Mouse (Mus musculus) CH12F3 (cell line): ENCODE measurements around the gene Astn2.

Experiments
- in situ Hi-C: fragments of 300-500 bp; cut with MboI; formaldehyde crosslinking; loops from 2 replicates; pipeline ENCODE4 v1.14.3; 2020; ENCODE audit warnings: low sequenced_read_pairs

The Astn2 gene

DNA sequence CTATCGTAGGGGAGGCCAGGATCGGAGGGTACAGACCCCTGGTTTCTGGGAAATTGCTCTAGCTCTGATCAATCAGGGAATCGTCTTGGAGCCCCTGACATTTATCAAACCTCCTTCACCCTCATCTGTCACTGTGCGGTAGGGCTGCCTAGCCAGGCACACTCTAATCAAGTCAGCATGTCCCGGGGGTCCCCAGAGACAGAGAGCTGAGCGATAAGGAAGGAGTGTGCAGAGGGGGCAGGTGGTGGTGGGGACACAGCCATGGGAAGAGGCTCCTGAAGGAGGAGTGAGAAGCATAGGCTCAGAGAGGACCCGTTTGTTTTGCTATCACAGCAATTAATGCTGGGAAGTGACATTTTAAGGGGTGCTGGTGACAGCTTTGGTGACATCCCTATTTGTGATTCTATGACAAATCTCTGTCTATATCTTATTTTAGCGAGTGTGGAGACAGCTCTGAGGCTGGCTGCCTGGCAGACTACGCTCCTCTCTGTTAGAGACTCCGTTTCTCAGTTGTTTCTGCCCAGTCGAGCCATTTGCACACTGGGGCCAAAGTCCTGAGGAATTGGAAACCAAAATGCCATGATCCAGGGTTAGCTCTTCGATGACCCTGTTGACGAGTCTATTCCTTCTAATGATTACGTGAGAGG, 228.4 kb downstream of the Astn2 start:
- in situ Hi-C loops, result no loop called here

DNA sequence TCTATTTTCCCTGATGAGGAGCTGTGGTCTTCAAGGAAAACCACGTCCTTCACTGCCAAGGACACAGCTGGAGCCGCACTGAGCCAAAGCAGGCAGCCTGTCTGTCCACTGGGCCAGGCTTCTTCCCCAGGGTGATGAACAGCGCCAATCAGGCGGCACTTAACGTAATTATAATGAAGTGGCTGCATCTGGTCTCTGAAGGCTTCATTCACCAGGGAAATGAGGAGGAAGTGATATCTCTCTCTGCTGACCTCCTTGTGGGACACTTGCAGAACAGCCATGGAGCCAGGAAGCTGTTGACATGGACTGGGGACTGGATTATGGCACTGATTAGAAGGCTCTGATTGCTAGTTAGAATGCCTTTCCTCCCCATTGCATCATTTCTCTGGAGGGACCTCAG, 232.8 kb downstream of the Astn2 start:
- in situ Hi-C loops, result no loop called here

GRCm38 (mm10) chr4:66170787-66171186, 233.6 kb downstream of the Astn2 start:
- in situ Hi-C loops, result no loop called here

DNA sequence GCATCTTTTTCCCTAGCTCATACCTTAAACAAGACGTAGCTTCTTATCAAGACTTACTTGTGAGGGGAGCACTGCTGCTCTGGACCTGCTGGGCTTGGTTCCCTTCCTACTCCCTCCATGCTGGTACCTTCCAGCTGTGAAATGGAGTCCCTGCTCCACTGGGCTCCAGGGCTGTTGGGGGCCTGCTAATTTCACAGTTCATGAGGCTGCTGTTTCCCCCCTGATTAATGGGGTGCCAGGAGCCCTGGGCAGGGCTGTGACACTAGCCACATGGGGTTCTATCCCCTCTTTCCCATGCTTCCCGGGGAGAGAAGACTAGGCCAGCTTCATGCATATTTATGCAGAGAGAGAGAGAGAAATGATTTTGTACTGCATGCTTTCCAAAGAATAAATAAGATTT, 234.9 kb downstream of the Astn2 start:
- in situ Hi-C loops, result no loop called here

DNA sequence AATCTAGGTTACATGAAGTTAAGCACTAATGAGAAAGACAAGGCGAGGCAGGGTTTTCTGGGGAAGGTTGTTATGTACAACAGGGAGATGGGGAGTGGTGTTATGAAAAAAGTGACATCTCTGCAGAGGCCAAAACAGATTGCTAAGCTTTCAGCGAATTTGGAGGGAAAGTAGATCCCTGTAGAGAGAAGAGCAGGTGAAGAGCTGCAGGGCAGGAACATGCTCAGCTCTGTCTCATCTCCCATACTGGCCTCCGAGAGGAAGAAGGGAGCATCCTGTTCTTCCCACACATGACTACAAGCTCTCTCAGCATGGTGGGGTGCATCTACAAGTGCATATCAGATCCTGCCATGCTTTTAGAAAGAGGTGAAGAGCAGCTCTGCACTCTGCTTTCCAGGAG, 245.7 kb downstream of the Astn2 start:
- in situ Hi-C loops, result no loop called here

GRCm38 (mm10) chr4:66157439-66158113, 246.8 kb downstream of the Astn2 start:
- in situ Hi-C loops, result no loop called here

DNA sequence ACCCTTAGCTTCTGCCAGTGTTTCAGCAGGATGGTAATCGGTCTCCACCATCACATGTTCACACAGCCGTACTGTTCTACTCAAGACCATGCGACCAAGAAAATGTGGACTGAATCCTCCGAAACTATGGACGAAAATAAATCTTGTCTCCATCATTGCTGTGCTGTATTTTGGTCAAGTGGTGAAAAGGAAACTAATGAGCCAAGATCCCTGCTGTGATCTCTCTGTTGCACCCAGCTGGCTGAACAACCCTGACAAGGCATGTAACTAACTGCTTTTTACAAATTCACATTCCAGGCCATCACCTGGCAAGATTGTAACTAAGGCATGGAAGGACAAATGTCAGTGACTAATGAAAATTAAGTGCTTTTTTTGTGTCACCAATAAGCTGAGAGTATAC, 257.9 kb downstream of the Astn2 start:
- in situ Hi-C loops, result no loop called here

GRCm38 (mm10) chr4:66126181-66126580, 278.2 kb downstream of the Astn2 start:
- in situ Hi-C loops, result no loop called here

DNA sequence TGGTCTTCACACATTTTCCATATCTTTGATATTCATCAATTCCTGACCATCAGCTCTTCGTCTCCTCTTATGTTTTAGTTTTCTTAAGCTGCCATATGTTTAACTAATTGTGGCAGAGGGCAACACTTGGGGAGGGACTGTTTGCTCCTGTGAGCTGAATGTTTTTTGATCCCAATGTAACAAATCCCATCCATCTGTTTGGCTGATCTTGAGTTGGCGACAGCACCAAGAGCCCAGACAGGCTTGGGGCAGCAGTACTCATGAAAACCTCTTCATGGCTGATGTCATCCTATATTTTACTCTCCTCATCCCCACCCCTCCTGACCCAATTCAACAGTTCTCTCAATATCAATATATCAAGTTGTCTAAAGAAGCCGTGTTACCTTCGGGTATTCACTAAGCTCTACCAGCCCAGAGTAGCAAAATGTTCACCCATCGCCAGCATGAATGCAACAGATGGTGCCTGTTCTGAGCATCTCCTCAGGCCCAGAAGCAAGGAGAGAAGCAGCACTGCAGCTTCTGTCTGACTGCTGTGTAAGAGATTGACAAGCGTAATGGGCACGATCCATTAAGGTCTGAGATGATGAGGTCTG, 281.5 kb downstream of the Astn2 start:
- in situ Hi-C loops, result no loop called here

DNA sequence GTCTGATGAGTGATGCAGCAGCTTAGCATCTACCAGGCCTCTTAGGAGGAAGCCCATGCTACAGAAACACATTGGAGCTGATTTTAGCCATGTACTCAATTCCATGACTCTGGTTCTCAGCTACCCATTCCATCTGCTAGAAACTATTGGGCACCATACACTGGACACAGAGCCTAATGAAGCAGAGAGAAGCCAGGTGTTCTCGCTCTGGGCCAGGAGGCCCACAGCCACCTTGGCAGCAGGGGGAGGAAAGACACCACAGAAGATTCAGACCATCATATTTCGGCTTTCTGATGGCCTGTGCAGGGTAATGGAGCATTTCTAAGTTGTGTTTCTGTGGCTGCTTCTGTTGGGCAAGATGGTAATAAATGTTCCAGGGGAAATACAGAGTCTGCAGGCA, 290.2 kb downstream of the Astn2 start:
- in situ Hi-C loops, result no loop called here

GRCm38 (mm10) chr4:66102037-66102436, 302.4 kb downstream of the Astn2 start:
- in situ Hi-C loops, result no loop called here

- in situ Hi-C loops, result no loop called here
Measured at GRCm38 (mm10) chr4:66097629-66098028, 306.8 kb downstream of the Astn2 start.

DNA sequence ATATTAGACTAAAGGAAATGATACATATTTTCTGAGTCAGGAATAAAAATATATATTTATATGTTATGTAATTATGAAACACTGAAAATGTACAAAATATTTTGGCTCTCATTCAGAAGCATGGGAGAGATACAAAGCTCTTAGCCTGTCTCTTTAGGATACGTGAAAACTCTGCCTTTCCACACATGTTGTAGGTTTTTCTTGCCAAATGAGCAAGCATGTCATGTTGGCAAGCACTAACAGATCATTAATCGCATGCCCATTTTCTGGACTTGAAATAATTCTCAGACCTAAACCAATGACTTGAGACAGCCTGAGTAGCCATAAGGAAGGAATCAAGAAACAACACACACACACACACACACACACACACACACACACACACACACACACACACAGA, 308.3 kb downstream of the Astn2 start:
- in situ Hi-C loops, result no loop called here

DNA sequence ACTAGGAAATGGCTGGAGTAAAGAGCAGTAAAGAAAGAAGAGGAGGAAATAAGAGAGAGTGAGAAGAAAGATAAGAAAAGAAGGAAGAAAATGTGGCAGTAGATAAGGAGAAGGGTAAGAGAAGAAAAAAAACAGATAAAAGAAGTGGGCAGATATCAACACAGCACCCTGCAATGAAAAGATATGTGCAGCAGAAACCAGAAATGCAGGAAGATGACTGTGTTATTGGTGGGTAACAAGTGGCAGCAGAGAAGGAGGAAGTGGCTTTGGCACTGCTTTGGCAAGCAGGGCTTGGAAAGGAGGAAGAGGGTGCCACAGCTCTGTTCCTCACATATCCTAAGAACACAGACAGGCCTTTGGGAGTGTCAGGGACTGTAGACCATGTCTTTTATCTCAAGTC, 347.2 kb downstream of the Astn2 start:
- in situ Hi-C loops, result no loop called here

DNA sequence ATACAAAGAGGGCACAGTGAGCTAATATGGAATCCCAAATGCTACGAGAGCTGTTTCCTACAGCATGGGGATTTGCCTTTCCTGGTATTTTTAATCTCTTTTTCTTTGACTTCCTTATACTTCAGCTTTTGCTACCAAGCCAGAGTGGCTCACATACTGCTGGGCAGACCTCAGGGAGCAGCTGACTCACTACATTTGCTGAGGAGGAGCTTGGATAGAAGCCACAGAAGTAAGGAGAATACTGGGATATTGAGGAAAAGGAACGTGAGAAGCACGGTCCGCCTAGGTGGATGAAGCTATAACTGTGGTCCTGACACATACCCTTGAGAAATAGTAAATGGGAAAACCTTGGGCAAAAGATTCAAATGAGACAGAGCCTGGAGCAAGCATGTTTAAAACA, 348.7 kb downstream of the Astn2 start:
- in situ Hi-C loops, result no loop called here

- in situ Hi-C loops, result no loop called here
Measured at GRCm38 (mm10) chr4:66043014-66043672, 361.3 kb downstream of the Astn2 start.

GRCm38 (mm10) chr4:66033826-66034225, 370.6 kb downstream of the Astn2 start:
- in situ Hi-C loops, result no loop called here

GRCm38 (mm10) chr4:66031320-66031870, 373.0 kb downstream of the Astn2 start:
- in situ Hi-C loops, result no loop called here

- in situ Hi-C loops, result no loop called here
Measured at GRCm38 (mm10) chr4:66029901-66030300, 374.5 kb downstream of the Astn2 start.

- in situ Hi-C loops, result no loop called here
Measured at GRCm38 (mm10) chr4:66027866-66028265, 376.5 kb downstream of the Astn2 start.

DNA sequence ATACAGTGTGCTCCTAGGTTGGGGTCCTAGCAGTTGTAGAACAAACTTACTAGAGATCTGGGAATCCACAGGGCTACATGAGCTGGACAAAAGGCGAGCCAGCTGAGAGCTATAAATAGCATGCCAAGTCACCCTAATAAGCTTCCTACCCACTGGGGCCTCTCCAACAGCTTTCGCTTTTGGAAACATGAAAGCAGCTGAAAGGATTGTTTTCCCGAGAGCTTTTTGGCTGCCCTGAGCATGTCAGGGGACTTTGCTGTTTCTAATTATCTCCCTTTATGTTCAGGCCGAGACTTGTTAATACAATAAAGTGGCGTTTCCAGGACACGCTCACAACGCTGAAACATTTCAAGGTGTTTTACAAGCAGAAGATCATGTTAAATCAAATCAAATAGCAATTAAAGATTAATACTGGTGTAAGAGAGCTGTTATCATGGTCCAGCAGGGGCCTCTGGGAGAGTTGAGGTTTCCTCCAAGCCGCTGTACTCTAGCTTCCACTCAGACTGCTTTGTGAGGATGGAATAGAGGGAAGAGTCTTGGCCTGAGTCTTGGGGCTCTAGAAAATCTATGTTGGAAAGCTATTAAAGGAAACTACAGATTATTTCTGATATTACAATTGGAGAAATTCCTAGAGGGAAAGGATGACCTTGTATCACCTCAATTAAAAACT, 378.9 kb downstream of the Astn2 start:
- in situ Hi-C loops, result no loop called here
